ENCODE assay signal across 9 mouse cellular contexts in the genomic region with DNA sequence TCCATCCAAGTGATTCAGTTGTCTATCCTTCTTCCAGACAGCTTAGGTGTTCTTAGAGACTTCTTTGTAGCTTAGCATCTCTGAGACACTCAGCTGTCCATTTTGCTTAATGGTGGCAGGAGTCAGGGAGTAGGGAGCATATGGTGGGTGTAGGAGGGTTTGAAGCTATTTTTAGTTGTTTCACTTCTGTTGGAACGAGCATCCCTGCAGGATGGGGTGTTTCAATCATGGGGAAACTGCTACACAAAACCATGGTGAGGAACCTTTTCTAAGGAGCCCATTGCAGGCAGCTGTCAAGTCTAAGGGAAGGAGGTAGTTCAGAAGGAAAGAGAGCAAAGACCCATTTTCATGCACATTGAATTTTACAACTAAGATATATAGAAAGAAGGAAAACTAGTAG.
"Had no signal": no experiment of that assay in that cellular context is flagged by ENCODE, and none has a peak within 500 bp of the region (broad histone marks: within the 10 kb centered on the region; RNA-seq: fewer than 3 reads in every experiment).

No protein-coding gene starts in this region.

- H3K9me3 ChIP-seq: hindbrain, embryonic 15.5 days; limb, embryonic 10.5 days; liver, embryonic 13.5 days; lung, embryonic 15.5 days; midbrain, embryonic 13.5 days; stomach, embryonic 15.5 days had no signal

- H3K9ac ChIP-seq: hindbrain, embryonic 15.5 days; liver, embryonic 13.5 days; liver, postnatal 0 days; lung, embryonic 15.5 days; midbrain, embryonic 13.5 days; stomach, embryonic 15.5 days had no signal

- H3K4me1 ChIP-seq: hindbrain, embryonic 15.5 days; liver, embryonic 13.5 days; lung, embryonic 15.5 days; stomach, embryonic 15.5 days had no signal

- H3K4me3 ChIP-seq: hindbrain, embryonic 15.5 days; limb, embryonic 10.5 days; liver, embryonic 13.5 days; lung, embryonic 15.5 days; midbrain, embryonic 13.5 days; stomach, embryonic 15.5 days had no signal

- H3K27ac ChIP-seq: hindbrain, embryonic 15.5 days; limb, embryonic 10.5 days; liver, embryonic 13.5 days; midbrain, embryonic 13.5 days; stomach, embryonic 15.5 days had no signal

- H3K4me2 ChIP-seq: hindbrain, embryonic 15.5 days; liver, embryonic 13.5 days; lung, embryonic 15.5 days; midbrain, embryonic 13.5 days; stomach, embryonic 15.5 days had no signal

- H3K27me3 ChIP-seq: hindbrain, embryonic 15.5 days; liver, embryonic 13.5 days; lung, embryonic 15.5 days; midbrain, embryonic 13.5 days; stomach, embryonic 15.5 days had no signal

- DNase-seq: liver, embryonic 13.5 days; liver, postnatal 0 days; thymus, postnatal 36 days had no signal

- ATAC-seq: intestine, embryonic 16.5 days; midbrain, embryonic 13.5 days had no signal

- H3K36me3 ChIP-seq: hindbrain, embryonic 15.5 days; limb, embryonic 10.5 days; liver, embryonic 13.5 days; lung, embryonic 15.5 days; midbrain, embryonic 13.5 days; stomach, embryonic 15.5 days had no signal
